Mouse (Mus musculus): ENCODE results near the gene Gm11032.

DNA sequence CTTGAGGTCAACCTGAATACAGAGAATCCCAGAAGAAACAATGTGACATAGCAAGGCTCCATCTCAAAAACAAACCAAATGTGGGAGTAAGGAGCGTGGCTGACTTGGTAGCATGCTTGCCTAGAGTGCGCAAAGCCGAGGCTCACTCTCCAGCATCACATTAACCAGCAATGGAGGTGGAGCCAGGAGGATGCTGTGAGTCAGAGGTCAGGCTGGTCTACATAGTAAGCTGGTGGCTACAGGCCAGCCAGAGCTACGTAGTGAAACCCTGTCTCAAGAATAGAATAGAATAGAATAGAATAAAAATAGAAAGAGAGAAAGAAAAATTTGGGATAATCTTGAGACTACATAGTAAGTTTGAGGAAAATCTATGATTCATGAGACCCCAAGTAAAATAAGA is 2.0 kb downstream of the Gm11032 start:
- TF ChIP-seq GATA1 (IDR thresholded peaks at IDR 0.05; ENCODE audit: borderline replicate concordance, low read length) (no peak), FLI1 (IDR thresholded peaks at IDR 0.05; ENCODE audit: low read length) (no peak)
